Mouse (Mus musculus): ENCODE data around the gene Itih2. TPM values are rescaled to one million over a fixed set of nuclear protein-coding genes. Genes with fewer than 3 reads are reported as not detected.

Itih2 gene
- total RNA-seq, 4 experiments from 2014 or later: 0.27 to 0.56 TPM; not detected in 2

GRCm38 (mm10) chr2:10119276-10119675, 11.9 kb downstream of the Itih2 start:
- DNase-seq (ENCODE audit: low spot score in 2 of 2): no peak

DNA sequence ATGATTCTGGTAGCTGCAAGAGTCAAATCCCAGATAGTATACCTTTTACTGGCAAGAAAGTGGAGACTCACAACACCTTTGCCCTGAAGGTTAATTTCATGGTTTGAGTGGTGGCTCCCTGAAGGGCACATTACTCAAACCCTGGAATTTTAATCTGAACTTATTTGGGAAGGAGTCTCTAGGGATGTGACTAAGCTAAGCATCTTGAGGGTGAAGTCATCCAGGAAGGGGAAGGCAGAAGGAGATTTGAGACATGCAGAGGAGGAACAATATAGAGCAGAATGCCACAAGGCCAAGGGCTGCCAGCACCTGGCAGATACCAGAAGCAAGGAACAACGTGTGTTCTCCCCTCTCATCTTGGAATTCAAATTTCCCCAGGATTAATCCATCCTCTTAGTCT, 12.4 kb downstream of the Itih2 start:
- DNase-seq (ENCODE audit: low spot score in 2 of 2): no peak

- no peak for DNase-seq (ENCODE audit: low spot score in 2 of 2)
These were observed 22.5 kb downstream of the Itih2 start for GRCm38 (mm10) chr2:10108535-10109189.

GRCm38 (mm10) chr2:10101180-10101579, 30.0 kb downstream of the Itih2 start:
- no peak for DNase-seq (ENCODE audit: low spot score in 2 of 2)

DNA sequence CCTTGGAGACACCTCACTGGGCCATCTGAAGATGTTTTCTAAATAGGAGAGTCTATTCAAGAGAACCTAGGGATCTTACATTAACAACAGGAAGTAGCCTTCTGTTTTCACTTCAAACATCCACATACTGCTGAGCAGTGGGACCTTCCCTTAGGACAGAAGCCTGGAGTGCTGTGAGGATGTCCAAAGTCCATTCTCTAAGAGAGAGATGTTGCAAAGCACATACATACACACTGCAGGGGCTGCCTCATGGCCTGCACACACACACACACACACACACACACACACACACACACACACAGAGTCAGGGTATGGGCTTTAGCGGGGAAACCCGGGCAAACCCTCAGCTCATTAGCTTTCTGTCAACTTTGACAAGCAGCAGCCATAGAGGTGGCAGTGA, 30.7 kb downstream of the Itih2 start:
- no peak for DNase-seq (ENCODE audit: low spot score in 2 of 2)

GRCm38 (mm10) chr2:10098598-10099215, 32.5 kb downstream of the Itih2 start:
- no peak for DNase-seq (ENCODE audit: low spot score in 2 of 2)

DNA sequence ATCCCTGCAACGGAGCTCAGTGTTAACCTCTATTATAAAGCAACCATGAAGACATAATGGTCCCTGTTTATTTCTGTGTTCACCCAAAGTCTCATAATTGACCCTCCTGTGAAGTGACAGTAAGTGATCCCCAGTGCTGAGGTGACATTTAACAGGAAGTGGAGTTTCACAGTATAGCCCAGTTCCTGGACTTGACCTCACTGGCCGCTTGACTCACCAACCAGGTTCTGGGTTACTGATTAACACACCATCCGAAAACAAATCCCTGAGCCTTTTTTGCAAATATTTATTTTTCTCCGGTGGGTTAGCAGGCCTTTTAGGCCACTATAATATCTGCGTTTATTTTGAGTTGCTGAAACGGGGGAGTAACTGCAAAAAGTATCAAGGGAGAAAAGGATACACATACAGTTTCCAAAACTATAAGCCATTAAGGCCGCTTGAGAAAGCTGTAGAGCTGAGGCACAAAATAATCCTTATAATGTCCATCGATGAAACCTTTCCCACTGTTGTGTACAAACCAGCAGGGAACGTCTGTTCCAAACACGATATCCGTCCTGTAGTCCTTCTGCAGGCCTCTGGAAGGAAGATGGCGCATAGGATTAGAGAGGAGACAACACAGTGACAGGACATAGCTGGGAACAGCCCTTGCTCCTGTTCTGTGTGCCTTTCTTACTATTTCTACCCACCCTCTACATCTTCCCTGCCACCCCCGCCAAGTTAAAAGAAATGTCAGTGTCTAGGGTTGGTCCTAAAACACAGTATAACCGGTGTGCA, 36.7 kb downstream of the Itih2 start:
- DNase-seq (ENCODE audit: low spot score in 2 of 2): no peak

- no peak for DNase-seq (ENCODE audit: low spot score in 2 of 2)
These were observed 43.8 kb downstream of the Itih2 start for GRCm38 (mm10) chr2:10087256-10087850.

DNA sequence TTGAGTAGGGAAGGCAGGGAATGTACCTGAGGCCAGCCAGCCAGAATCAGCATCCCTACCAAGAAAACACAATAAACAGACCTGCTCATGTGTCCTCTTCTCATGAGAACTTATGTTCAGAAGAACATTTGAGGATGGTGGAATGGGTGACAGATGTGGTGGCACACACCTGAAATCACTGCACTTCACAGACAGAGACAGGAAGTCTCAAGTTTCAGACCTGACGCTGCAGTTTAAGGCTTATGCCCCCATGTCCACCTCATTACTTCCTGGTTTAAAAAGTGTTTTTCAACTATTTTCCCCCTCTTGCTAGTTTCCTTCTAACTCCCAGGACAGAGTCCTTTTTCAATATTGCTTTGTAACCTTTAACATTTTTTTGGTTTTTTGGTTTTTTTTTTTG, 48.5 kb downstream of the Itih2 start:
- no peak for DNase-seq (ENCODE audit: low spot score in 2 of 2)

GRCm38 (mm10) chr2:10081453-10082080, 49.6 kb downstream of the Itih2 start:
- DNase-seq (ENCODE audit: low spot score in 2 of 2): no peak

DNA sequence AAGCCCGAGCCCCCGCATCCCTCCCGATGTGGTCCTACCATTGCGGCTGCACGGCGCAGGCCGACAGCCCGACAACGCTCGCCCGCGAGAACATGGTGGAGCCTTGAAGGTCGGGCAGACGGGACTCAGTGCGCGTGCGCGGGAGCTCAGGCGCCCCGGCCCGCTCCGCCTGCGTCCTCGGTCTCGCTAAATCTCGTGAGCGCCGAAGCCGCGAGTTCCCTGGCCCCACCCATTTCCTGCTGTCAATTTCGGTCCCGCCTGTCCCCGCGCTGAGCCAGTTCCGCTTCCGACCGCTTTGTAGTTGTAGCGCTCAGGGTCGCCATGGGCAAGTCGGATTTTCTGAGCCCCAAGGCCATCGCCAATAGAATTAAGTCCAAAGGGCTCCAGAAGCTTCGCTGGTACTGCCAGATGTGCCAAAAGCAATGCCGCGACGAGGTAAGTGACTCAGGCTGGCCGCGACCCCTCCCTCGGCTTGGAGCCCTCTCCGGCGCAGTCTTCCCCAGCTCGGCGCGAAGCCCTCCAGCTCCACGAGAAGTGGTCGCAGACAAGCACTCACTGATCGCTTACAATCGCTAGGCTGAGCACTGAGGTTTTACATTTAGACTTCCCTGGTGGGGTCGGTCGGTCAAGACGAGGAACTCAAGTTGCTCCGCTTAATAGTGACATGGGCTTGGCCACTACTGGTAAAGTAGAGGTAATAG, 50.7 kb downstream of the Itih2 start, which contains the start of the genes Atp5c1 and Kin:
Gene Atp5c1 (minus strand): TSS at position 201 of the 701 bp plus-strand sequence.
Gene Kin (plus strand): TSS at position 284 of the 701 bp plus-strand sequence.
- DNase-seq (ENCODE audit: low spot score in 2 of 2): peak; percentile 93 to 95

DNA sequence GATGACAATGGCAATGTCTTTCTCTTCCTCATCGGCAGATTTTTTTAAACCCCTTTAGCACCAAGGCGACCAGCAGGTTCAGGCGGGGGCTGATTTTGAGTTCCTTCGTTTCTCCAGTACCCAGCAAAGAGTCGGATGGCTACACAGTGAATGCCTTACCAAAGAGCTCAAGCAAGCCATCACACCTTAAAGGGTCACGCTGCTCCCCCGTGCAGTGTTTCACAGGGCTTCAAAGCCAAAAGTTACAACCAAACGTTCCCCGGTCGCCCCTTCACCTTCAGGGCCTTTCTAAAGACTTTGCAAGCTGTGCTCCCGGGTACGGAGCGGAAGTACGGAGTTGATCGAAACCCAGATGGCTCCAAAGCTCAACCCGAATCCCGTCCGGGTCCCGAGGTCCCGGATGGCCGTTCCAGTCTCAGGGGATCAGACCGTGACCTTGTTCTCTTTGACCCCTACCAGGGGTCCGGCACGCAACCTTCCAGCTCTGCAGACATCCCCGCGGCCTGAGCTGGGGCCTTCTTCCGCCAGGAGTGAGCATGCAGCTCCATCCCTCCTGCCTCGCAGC, 51.4 kb downstream of the Itih2 start:
- DNase-seq (ENCODE audit: low spot score in 2 of 2): no peak

- no peak for DNase-seq (ENCODE audit: low spot score in 2 of 2)
These were observed 54.5 kb downstream of the Itih2 start for GRCm38 (mm10) chr2:10076675-10077074.

DNA sequence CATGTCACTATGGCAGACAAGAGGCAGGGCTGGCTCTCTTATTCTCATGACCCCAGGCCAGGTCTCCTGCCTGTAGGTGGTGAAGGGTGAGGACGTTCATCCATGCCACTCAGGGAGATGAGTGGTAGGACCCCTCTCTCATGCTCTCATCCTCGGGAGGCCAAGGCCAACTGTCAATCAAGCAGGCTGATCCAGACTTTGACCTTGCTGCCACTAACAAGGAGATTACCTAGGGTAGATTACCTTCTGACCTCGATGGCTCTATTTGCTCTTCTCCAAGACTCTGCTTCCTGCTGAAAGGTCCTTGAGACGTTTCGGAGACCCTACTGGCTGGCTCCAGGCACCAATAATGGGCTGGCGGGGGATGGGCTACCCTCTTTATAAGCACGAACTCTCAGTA, 56.7 kb downstream of the Itih2 start:
- no peak for DNase-seq (ENCODE audit: low spot score in 2 of 2)

- DNase-seq (ENCODE audit: low spot score in 2 of 2): no peak
These were observed 59.4 kb downstream of the Itih2 start for GRCm38 (mm10) chr2:10071751-10072150.

GRCm38 (mm10) chr2:10058836-10059235, 72.4 kb downstream of the Itih2 start:
- no peak for DNase-seq (ENCODE audit: low spot score in 2 of 2)

- DNase-seq (ENCODE audit: low spot score in 2 of 2): no peak
These were observed 79.2 kb downstream of the Itih2 start for GRCm38 (mm10) chr2:10051996-10052395.

DNA sequence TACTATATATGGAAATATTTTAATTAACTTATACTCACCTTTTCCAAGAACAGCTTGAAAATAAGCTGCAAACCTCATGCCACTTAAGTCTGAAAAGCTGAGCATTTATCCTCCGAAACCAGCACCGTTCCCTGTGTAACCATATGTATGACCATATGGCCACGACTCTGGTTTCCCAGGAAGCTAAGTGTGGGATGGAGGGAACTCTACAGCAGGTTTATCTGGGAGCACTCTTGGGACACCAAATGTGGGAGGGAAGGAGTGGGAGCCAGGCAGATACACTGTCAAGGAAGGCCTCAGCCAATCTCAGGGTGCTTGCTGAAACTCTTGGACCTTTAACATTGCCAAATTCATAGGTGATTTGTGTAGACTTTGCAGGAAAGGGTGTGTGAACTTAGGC, 80.3 kb downstream of the Itih2 start:
- DNase-seq (ENCODE audit: low spot score in 2 of 2): no peak

DNA sequence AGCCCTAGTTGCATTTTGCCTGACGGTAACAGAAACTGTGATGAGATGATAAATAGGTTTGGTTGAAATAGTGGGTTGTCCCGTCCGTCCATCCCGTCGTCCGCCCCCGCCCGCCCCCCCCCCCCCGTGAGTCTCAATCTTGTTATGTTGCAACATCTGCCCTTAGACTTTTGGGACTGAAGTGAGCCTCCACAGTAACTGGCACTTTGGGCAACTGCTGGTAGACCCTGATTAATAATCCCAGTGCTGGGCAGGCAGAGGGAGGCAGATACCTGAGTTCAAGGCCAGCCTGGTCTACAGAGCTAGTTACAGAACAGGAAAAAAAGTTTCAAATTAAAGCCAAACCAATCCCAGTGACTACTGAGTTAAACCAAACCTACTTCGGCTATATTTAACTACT, 81.7 kb downstream of the Itih2 start:
- no peak for DNase-seq (ENCODE audit: low spot score in 2 of 2)

- peak; percentile 86 to 91 for DNase-seq (ENCODE audit: low spot score in 2 of 2)
These were observed 82.7 kb downstream of the Itih2 start, which contains the start of gene Taf3 for GRCm38 (mm10) chr2:10048461-10048860. TSS of gene Taf3 (minus strand) at chr2:10048596.
